Mouse (Mus musculus): ENCODE measurements at regions not wholly inside any gene's neighbourhood (a gene's known extent, or its start where the extent isn't known, plus 50 kb on each side); places are given as distances from the start of the nearest gene placed in this dataset.
"Not testable (repeated sequence)": the region's sequence is repeated elsewhere in the genome, so short reads cannot be mapped to it uniquely, and the experiment has no call there.

DNA sequence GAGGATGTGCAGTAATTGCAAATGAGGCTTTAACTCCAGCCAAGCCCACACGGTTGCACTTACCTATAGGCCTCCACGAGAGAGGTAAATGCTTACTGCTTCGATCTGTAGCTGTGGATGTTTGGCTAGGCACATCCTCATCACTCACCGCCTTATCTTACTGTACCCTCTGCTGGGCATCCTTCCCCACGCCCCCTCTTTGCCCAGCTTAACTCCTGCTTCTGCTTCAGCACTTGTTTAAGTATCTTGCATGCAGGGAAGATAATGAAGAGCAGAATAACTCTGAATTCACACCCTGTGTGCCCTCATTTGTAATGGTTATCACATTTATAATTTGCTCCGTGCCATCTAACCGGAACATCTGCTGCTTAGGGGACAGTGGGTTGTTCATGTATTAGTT, 74.7 kb upstream of the Anapc15-ps start:
- H3K9ac ChIP-seq = no peak overlapping the region
- 79% methylated on average over 7 of the region's 7 CpGs for WGBS

DNA sequence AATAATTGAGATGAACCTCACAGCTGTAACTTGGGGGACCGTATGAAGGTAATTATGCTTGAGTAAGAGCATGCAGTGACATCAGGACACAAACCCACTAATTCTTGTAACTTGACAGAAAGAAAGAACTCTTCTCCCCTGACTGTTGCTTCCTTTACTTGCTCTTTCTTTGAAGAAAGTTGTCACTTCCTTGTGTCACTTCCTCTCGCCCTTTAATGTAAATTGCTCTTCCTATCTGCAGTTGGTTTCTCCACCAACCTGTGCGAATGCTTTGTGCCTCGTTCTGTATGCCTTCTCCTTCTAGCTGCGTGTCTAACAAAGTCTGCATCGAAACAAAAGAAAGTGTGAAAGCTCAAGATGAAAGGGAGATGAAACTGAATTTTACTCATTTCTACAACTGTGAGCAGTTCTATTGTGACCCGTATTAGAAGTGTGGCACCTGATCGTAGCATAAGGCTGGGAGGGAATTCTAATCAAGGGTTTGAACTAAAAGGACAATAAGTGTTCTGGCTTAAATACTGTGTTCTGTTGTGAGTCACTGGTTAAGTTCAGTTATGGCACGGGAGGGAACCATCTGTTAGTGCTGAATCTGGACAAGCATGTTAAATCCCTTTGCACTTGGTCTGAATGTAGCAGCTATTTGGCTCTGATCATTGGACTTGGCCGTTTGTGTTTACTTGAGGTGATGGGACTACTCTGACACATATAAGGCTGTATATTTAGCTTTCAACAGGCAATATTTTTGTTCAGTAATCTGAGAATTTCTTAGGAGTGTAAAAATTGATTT, 72.8 kb upstream of the Anapc15-ps start:
- no peak for ATAC-seq (replicated peaks)

More for the DNA sequence above, 74.7 kb upstream of the Anapc15-ps start:
- no peak for ATAC-seq (replicated peaks)
- H3K36me3 ChIP-seq (replicated peaks) = no peaks in the 10 kb centered on the region
- no peak overlapping the region for H3K4me3 ChIP-seq
- H3K27ac ChIP-seq = no peak overlapping the region
- H3K4me2 ChIP-seq = no peak overlapping the region
- H3K4me1 ChIP-seq = no peaks in the 10 kb centered on the region
- no peaks in the 10 kb centered on the region for H3K27me3 ChIP-seq (replicated peaks)
- H3K9me3 ChIP-seq = no peaks in the 10 kb centered on the region

DNA sequence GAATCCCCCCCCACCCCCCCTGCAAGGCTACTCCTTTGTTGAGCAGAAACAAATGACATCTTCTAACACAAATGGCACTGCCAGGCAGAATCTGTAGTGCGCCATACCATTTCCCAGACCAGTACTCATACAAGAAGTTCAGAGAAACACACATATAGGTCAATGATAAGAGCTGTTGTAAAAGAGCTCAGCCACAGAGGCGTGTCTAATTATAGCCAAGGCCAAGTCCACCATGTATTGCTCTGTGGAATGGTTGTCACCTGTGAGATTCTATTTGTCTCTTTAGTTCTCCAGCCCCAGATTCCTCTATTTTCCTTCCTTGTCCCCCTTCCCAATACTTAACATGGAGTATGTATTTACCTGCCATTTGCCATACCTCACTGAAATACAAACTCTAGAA, 72.0 kb upstream of the Anapc15-ps start:
- Histone ChIP-seq H3K27ac (no peak overlapping the region), H3K4me1 (no peaks in the 10 kb centered on the region), H3K4me3 (no peak overlapping the region), H3K27me3 (replicated peaks) (no peaks in the 10 kb centered on the region), H3K9me3 (no peaks in the 10 kb centered on the region), H3K9ac (no peak overlapping the region), H3K4me2 (no peak overlapping the region), H3K36me3 (replicated peaks) (no peaks in the 10 kb centered on the region)
- 90% methylated on average over 2 of the region's 2 CpGs for WGBS
- ATAC-seq (replicated peaks) = no peak

More for the DNA sequence above, 72.8 kb upstream of the Anapc15-ps start:
- no peaks in the 10 kb centered on the region for H3K9me3 ChIP-seq
- no peak overlapping the region for H3K9ac ChIP-seq
- H3K36me3 ChIP-seq (replicated peaks) = no peaks in the 10 kb centered on the region
- H3K4me1 ChIP-seq = no peaks in the 10 kb centered on the region
- no peak overlapping the region for H3K4me3 ChIP-seq
- H3K4me2 ChIP-seq = no peak overlapping the region
- 64% methylated on average over 10 of the region's 10 CpGs for WGBS
- no peak overlapping the region for H3K27ac ChIP-seq
- H3K27me3 ChIP-seq (replicated peaks) = no peaks in the 10 kb centered on the region

DNA sequence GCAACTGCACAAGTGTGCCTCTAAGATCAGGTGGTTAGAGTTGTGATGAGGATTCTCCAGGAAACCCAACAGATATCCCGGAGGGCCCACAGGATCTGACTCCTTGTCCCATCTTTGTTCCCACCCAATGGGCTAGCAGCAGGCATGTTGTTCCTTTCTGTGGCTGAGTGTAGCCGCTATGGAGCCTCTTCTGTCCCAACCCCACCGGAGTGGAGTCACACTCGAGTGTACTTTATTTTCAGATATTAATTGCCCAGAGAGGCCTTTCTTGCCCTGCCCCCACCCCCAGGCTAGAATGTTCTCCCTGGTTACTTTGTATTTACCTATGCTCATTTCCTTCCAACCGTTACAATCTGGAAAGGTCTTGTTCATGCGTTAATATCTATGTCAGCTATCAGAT, 70.4 kb upstream of the Anapc15-ps start:
- H3K9ac ChIP-seq = no peak overlapping the region
- ATAC-seq (replicated peaks) = no peak
- no peak overlapping the region for H3K27ac ChIP-seq
- H3K4me1 ChIP-seq = no peaks in the 10 kb centered on the region
- H3K36me3 ChIP-seq (replicated peaks) = no peaks in the 10 kb centered on the region
- 88% methylated on average over 6 of the region's 6 CpGs for WGBS
- no peak overlapping the region for H3K4me3 ChIP-seq
- H3K27me3 ChIP-seq (replicated peaks) = no peaks in the 10 kb centered on the region
- no peaks in the 10 kb centered on the region for H3K9me3 ChIP-seq
- H3K4me2 ChIP-seq = no peak overlapping the region

DNA sequence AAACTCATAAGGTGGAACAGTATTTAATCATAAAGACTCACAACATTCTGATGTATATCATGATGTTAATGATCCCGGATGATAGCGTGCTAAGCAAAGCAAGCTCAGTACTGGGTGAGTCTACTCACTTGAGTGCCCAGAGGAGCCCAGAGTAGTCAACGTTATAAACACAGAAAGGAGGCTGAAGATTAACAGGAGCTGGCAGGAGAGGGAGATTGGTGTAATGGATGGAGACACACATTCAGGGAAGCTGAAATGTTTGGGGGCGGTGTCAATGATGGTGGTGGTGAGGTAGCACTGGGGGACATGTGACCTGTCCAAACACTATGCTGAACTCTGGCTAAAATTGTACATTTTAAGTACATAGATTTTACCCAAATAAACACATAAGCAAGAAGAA, 66.2 kb upstream of the Anapc15-ps start:
- 95% methylated on average over 4 of the region's 4 CpGs for WGBS
- no peak overlapping the region for H3K9ac ChIP-seq
- H3K4me3 ChIP-seq = no peak overlapping the region
- no peaks in the 10 kb centered on the region for H3K36me3 ChIP-seq (replicated peaks)
- ATAC-seq (replicated peaks) = no peak
- no peak overlapping the region for H3K27ac ChIP-seq
- peaks cover 8% of the 10 kb centered on the region; the same call in 1 of the 2 replicates for H3K9me3 ChIP-seq
- no peaks in the 10 kb centered on the region for H3K27me3 ChIP-seq (replicated peaks)
- H3K4me1 ChIP-seq = no peaks in the 10 kb centered on the region
- H3K4me2 ChIP-seq = no peak overlapping the region

DNA sequence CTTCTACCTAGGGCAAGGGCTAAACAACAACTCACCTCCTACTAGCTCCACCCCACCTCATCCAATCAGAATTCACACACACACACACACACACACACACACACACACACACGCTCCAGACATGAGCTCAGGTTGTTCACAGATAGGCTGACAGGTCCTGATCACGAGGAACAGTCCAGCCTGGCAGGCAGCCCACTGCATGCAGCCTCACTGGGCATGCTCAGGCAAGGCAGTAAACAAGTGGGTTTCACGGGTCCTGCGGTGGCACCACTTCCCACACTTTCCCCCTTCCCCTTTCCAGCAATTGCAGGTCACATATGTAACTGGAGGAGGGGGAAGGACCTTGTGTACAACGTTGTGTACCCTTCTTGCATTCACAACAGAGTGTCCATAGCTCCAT, 63.5 kb upstream of the Anapc15-ps start:
- not testable (repeated sequence) for H3K4me2 ChIP-seq; H3K36me3 ChIP-seq (replicated peaks); H3K4me1 ChIP-seq; H3K4me3 ChIP-seq; H3K9ac ChIP-seq; H3K9me3 ChIP-seq; H3K27me3 ChIP-seq (replicated peaks); ATAC-seq (replicated peaks); H3K27ac ChIP-seq
- WGBS = 82% methylated on average over 5 of the region's 5 CpGs

DNA sequence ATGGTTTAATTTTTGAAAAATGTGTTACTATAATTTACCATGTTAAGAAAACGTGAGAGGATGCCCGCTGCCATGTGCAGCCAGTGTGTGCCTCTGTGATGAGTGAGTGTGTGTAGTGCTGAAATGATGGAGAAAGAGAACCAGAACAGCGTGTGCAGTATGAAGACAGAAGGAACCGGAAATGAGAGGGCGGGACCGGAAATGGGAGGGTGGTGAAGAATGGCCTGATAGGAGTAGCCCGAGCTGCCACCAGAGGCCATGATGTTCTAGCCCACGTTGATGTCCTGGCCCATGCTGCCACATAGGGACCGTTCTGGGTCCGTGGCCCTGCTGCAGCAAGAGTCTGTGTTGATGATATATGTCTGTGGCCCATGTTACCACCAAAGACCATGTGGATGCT, 57.8 kb upstream of the Anapc15-ps start:
- ATAC-seq (replicated peaks) = no peak
- H3K36me3 ChIP-seq (replicated peaks) = no peaks in the 10 kb centered on the region
- no peaks in the 10 kb centered on the region for H3K4me1 ChIP-seq
- WGBS = 96% methylated on average over 10 of the region's 10 CpGs
- H3K4me2 ChIP-seq = no peak overlapping the region
- no peak overlapping the region for H3K9ac ChIP-seq
- H3K27ac ChIP-seq = no peak overlapping the region
- no peaks in the 10 kb centered on the region for H3K9me3 ChIP-seq
- H3K27me3 ChIP-seq (replicated peaks) = no peaks in the 10 kb centered on the region
- H3K4me3 ChIP-seq = no peak overlapping the region

DNA sequence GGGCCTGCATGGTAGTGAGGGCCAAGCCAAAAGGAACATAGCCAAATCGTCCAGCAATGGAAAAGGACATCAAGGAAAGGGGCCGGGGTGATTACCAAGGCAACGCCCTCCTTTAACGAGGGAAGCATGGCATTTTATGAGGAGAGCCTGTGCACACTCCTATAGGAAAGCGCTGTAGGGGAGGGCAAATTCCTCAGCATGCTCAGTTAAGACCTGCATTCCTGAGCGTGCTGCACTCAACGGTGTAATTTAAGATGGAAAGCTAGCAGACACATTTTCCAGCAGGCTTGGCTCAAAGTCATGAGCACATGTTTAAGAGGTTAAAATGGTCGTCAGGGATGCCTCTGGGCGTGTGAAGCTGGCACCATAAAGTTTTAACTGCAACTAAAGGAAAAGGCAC, 56.6 kb upstream of the Anapc15-ps start:
- no peaks in the 10 kb centered on the region for H3K36me3 ChIP-seq (replicated peaks)
- WGBS = 35% methylated on average over 9 of the region's 9 CpGs
- H3K4me3 ChIP-seq = no peak overlapping the region
- no peak overlapping the region for H3K9ac ChIP-seq
- H3K4me1 ChIP-seq = no peaks in the 10 kb centered on the region
- H3K4me2 ChIP-seq = no peak overlapping the region
- no peak overlapping the region for H3K27ac ChIP-seq
- H3K9me3 ChIP-seq = no peaks in the 10 kb centered on the region
- no peaks in the 10 kb centered on the region for H3K27me3 ChIP-seq (replicated peaks)
- ATAC-seq (replicated peaks) = peak; percentile 66

DNA sequence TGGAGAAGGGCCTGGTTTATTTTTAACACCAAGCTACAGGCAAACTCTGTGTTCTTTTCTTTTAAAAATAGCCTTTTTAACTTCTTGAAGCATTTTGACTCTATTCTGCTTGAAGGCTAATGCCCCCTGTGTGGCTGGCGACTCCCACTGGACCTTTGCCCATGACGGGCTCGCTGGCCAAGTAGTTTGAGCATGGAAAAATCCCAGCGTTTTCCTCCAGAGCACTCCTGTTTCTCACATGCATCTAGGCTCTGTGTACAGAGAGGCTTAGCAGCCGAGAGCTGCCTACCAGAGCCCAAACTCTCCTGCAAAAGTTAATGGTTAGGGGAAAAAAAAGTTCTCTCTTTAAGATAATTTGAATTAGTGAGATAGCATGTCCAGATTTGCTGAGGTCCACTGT, 52.7 kb upstream of the Anapc15-ps start:
- H3K4me1 ChIP-seq = no peaks in the 10 kb centered on the region
- 45% methylated on average over 5 of the region's 5 CpGs for WGBS
- H3K36me3 ChIP-seq (replicated peaks) = no peaks in the 10 kb centered on the region
- no peak overlapping the region for H3K4me2 ChIP-seq
- no peaks in the 10 kb centered on the region for H3K9me3 ChIP-seq
- no peak overlapping the region for H3K9ac ChIP-seq
- H3K27me3 ChIP-seq (replicated peaks) = no peaks in the 10 kb centered on the region
- no peak; the same call in 1 of the 2 replicates for ATAC-seq (replicated peaks)
- H3K27ac ChIP-seq = no peak overlapping the region
- H3K4me3 ChIP-seq = no peak overlapping the region

DNA sequence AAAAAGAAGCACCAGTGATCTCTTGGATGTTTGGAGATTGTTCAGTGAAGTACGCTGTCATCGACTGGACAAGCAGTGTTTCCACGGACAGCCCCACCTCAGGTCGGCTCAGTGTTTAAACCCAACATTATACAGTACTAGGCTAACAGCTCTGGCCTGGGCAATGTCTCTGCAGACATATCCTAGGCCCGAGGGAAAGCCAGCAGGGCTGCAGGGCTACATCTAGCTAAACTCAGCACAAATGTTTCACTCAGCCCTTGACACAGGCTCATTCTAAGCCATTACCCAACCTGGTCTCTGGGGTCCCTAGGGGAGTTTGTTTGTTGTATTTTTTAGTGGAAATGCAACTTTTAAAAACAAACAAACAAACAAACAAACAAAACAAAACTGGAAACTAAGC, 52.1 kb upstream of the Anapc15-ps start:
- Histone ChIP-seq H3K27ac (no peak overlapping the region), H3K4me2 (no peak overlapping the region)
- whole genome bisulfite sequencing = 80% methylated on average over 5 of the region's 5 CpGs

More for the DNA sequence above, 52.1 kb upstream of the Anapc15-ps start:
- no peaks in the 10 kb centered on the region for H3K36me3 ChIP-seq (replicated peaks)
- no peak overlapping the region for H3K9ac ChIP-seq
- H3K4me1 ChIP-seq = no peaks in the 10 kb centered on the region
- no peaks in the 10 kb centered on the region for H3K9me3 ChIP-seq
- ATAC-seq (replicated peaks) = 0 out of 2 replicates have a peak, but pooled peaks have one; percentile 24
- no peak overlapping the region for H3K4me3 ChIP-seq
- H3K27me3 ChIP-seq (replicated peaks) = no peaks in the 10 kb centered on the region
